Mouse (Mus musculus) right cerebral cortex, postnatal 10 days (tissue): ENCODE measurements around the gene Pxk.

Experiments used
- DNase-seq, 2 experiments: peaks; one replicate each; pipeline ENCODE4 v3.0.0; 2021; ENCODE audit warnings: low spot score in 2 of 2

The Pxk gene

DNA sequence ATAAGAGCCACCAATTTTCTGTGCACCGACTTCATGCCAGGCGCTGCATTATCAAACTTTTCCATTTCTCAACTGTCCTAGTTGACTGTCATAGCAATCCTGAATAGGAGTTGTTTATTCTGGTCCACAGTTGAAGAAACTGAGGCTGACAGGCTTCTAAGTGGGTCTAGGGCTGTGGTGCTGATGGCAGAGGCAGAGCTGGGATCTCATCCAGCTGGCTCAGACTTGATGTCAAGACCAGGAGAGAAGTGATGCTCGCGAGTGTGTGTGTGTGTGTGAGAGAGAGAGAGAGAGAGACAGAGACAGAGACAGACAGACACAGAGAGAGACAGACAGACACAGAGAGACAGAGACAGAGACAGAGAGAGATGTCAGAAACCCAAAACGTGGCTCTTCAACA is 102.8 kb downstream of the Pxk start:
- no peak for DNase-seq

DNA sequence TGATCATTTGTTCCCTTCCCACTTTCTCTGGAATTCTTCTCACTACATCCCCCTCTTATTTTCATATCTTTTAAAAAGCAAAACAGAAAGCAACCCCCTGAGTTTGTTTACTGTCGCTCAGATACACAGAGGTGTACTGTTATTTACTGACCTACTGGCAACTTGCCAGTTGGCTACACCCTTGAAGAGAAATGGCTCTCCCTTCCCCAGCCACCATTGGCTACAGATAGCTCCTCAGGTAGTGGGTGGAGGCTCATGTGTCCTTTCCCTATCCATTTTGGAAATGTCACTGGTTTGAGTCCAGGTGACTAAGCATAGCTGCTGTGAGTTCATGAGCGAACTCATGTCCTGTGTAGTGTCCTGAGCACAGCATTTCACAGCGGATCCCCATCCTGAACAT is 103.7 kb downstream of the Pxk start:
- DNase-seq = no peak

DNA sequence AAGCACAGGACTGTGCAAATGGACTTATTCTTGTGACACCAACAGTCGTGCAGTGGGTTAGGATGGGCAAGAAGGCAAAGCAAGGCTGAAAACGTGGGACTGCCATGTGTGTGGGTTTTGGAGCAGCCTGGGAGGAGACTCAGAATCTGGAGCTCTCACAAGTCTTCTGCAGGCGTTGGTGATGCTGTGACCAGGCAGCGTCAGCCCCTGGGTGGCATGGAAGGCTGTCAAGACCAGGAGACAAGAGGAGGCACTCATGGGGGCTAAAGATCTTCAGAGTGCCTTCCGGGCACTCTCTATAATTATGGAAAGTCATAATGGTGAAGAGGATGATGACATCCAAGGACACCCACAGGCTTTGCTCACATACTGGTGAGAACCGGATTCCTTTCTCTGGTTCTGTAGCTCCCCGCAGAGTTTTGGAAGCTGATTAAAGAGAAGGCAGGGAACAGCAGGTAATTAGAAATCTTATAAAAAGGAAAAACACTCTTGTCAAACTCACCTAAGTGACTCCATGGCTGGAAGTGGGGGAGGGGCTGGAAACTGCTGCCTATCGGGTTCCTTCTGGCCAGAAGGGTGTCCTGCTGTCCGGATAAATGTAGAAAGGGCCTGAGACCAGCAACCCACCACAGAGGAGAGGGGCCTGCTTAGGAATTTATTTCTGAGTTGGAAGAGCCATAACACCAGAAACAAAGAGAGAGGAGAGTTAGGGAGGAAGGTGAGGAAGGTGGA is 108.3 kb downstream of the Pxk start:
- no peak for DNase-seq

DNA sequence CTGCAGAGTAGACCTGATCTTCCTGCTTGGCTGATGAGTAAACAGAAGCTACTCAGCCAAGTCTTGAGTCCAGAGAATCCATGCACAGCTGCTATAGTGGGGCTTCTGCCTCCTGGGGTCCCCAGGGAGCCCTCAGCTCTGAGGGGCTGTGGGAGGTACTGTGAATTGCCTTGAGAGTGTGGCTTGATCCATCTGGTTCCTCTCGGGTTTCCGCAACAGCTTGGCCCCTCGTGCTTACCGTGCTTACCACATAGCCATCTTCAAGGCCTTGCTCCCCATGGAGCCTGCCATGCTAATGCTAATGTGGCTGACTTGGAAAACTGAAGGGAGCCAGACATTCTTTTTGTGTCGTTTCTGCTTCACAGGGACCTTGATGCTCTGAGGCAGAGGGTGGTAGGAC is 109.1 kb downstream of the Pxk start:
- DNase-seq = no peak

DNA sequence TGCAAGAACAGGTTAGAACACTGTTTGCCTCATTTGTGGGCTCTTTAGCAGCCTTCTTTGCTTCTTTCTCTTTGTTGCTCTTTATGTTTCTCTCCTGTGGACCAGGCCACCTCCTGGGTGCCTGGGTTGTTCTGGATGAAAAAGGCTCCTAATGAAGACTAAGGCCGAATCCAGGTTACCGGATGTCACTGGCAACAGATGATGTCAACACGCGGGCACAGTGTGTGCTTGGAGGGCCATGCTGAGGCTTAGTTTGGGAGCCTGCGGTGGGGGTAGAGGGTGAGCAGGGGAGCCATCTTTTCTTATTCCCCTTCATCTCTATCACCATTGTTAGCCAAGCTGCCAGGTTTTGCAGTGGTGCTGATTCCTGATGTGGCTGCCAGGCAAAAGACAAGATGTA is 109.5 kb downstream of the Pxk start:
- no peak for DNase-seq

GRCm38 (mm10) chr14:8208876-8209275 is 110.9 kb downstream of the Pxk start:
- DNase-seq = peak; percentile 80 to 89

DNA sequence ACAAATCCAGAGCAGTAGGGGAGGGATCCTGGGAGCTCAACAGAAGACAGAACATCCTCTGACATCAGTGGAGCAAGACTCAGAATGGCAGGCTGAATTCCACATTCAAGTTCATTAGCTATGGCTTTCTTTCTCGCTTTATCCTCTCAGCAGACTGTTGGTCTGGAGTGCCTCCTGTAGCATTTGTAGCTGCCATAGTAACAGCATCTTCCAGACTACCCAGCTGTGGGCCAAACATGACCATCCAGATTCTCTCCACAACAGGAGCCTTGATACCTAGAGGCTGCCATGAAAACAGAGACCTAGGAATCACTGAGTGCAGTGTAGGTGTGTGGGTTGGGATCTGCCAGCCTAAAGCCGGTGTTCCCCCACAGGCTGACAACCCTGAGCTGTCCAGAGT is 111.9 kb downstream of the Pxk start:
- DNase-seq = no peak

DNA sequence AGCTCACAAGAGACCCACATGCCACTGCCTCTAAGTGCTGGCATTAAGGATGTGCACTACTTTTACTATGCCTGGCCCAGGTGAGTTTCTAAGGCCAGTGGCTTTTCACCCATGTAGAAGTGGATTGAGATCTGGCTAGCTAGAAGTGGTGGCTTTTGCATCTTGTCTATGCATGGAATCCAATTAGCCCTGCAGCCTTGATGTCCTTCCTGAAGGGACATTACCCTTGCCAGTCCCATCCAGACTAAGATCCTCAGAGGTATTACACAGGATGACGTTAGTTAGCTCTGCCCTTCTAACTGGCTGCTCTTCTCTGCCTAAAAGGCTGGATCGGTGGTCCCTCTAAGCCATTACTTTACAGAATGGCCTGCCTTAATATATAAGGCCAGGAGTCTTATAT is 115.0 kb downstream of the Pxk start:
- no peak for DNase-seq

GRCm38 (mm10) chr14:8213803-8214224 is 115.8 kb downstream of the Pxk start, which contains the start of gene Kctd6:
Gene Kctd6, plus strand, starts transcription at chr14:8214140.
- DNase-seq = peak; percentile 97 to 98
